Comparison of ENCODE assay signal across 7 mouse cellular contexts in genomic region chr11:23067395-23068136, GRCm38 (mm10).
DNase-seq lines count a peak whose midpoint lies in the region; ATAC-seq lines count a peak whose summit lies in the region.

No protein-coding gene starts in this region.

- DNase-seq in adrenal gland, adult 18-20 months (ENCODE audit: low spot score in 2 of 2), result peak; percentile 83 to 84
- peak; percentile 94 for DNase-seq in embryo, embryonic 11 days
- DNase-seq in gastrocnemius, postnatal 25 days, result peak; percentile 87
- DNase-seq in left cerebral cortex, postnatal 25 days (ENCODE audit: low spot score in 2 of 2), result peak; percentile 91 to 95
- DNase-seq in midbrain, embryonic 10.5 days (ENCODE audit: low spot score), result peak; percentile 87
- DNase-seq in right cerebral cortex, postnatal 4 days, result peak; percentile 84

- no peaks in the 10 kb centered on the region for H3K9me3 ChIP-seq in intestine, embryonic 15.5 days
- no peaks in the 10 kb centered on the region for H3K9me3 ChIP-seq in midbrain, embryonic 10.5 days (replicated peaks)

- under 1% methylated on average over 49 of the region's 49 CpGs for WGBS in intestine, embryonic 15.5 days
- under 1% methylated on average over 49 of the region's 49 CpGs for WGBS in midbrain, embryonic 10.5 days

- ATAC-seq in intestine, embryonic 15.5 days, result peak; percentile 100

- H3K4me1 ChIP-seq in intestine, embryonic 15.5 days (replicated peaks), result peaks cover 5% of the 10 kb centered on the region; the same call in 1 of the 2 replicates
- peaks cover 12% of the 10 kb centered on the region for H3K4me1 ChIP-seq in midbrain, embryonic 10.5 days

- intact Hi-C loops in left cerebral cortex, postnatal 25 days (cut with DNase I), result loop anchor here (1.0 to 2.0 kb wide), 3 partner anchors 59 to 239 kb away; partner anchors contain the start of gene Usp34

- peak overlapping the region; percentile 67 for H3K4me3 ChIP-seq in intestine, embryonic 15.5 days (replicated peaks)
- peak overlapping the region; percentile 84 for H3K4me3 ChIP-seq in midbrain, embryonic 10.5 days

- no peaks in the 10 kb centered on the region for H3K27me3 ChIP-seq in intestine, embryonic 15.5 days (replicated peaks)
- no peaks in the 10 kb centered on the region for H3K27me3 ChIP-seq in midbrain, embryonic 10.5 days (ENCODE audit: low read depth, poor library complexity, severe bottlenecking)

- H3K27ac ChIP-seq in intestine, embryonic 15.5 days, result peak overlapping the region; percentile 64
- peak overlapping the region; percentile 87 for H3K27ac ChIP-seq in midbrain, embryonic 10.5 days (replicated peaks)

- H3K9ac ChIP-seq in intestine, embryonic 15.5 days, result peak overlapping the region; percentile 71

- no peaks in the 10 kb centered on the region for H3K36me3 ChIP-seq in intestine, embryonic 15.5 days
- no peaks in the 10 kb centered on the region for H3K36me3 ChIP-seq in midbrain, embryonic 10.5 days

- peak overlapping the region; percentile 84 for H3K4me2 ChIP-seq in intestine, embryonic 15.5 days (replicated peaks)

Comparison
In these comparisons a context has a peak if more than half of its experiments do, and no peak if none do; other contexts are left out.
1. Peak in every context shown above with its lines: DNase-seq, ATAC-seq, H3K4me3 ChIP-seq and H3K27ac ChIP-seq.